Mouse (Mus musculus) gastrocnemius, adult 2 months (tissue): Measurements from ENCODE around the gene Cebpz. TPM values are rescaled to one million over a fixed set of nuclear protein-coding genes. Genes with fewer than 3 reads are reported as not detected.

Source experiments
- DNase-seq: peaks from one replicate; pipeline ENCODE4 v3.0.0; 2022
- H3K27ac ChIP-seq: fragments of 200-600 bp; 2 replicates; pipeline ENCODE4 v1.8.1; 2022; ENCODE audit warnings: mild to moderate bottlenecking
- H3K4me3 ChIP-seq: fragments of 200-600 bp; 2 replicates; pipeline ENCODE4 v1.8.1; 2022; ENCODE audit warnings: mild to moderate bottlenecking, moderate library complexity
- CTCF ChIP-seq: fragments of 200-600 bp; IDR thresholded peaks from 2 replicates; pipeline ENCODE4 v1.8.1; 2022; ENCODE audit warnings: antibody characterized with exemption, mild to moderate bottlenecking, moderate library complexity
- intact Hi-C: fragments of 180-260 bp; cut with DNase I; formaldehyde crosslinking; loops from one replicate; pipeline ENCODE4 v1.15.1; 2025
- total RNA-seq, 2 experiments: library from RNA; stranded (reverse); gene quantifications; 2 replicates each; pipeline ENCODE4 v1.2.3; 2021

Gene Cebpz
- total RNA-seq, 2 experiments from 2014 or later, result 26.2 to 27.5 TPM

DNA sequence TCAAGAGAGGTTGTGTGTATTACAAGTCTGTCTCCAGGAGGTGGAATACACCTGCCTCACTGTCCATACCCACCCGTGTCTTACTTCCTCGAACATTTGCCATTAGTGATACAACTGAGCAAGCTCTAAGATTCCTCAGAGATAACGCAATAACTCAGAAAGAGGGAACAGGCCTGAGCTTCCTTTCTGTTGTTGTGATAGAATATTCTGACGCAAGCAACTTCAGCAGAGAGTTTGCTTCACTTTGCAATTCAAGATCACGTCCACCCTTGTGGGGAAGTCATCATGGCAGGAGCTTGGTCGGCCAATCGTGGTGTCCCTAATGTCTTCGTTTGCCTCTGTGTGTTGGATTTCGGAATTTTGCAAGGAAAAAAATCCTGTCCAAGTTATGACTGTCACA lies 45.8 kb downstream of the Cebpz start:
- intact Hi-C loops, result no loop called here
- Histone ChIP-seq H3K27ac (no peak overlapping the region), H3K4me3 (no peak overlapping the region)
- no peak for DNase-seq
- TF ChIP-seq CTCF, result no peak

DNA sequence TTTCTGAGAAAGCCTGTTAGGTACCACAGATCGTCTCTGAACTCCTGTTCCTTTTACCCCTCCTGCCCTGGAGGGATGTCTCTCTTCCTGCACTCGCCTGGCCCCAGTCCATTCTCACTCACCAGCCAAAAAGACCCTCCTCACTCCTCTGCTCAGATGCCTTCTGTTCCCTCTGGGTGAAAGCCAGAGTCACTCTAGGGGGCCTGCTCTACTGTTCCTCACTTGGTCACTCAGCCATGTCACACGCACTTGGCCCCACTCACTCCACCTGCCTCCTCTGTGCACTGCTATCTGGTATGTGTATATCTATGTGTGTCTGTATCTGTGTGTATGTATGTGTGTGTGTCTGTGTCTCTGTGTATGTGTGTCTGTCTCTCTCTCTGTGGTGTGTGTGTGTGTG lies 47.7 kb downstream of the Cebpz start:
- DNase-seq, result no peak
- intact Hi-C loops, result no loop called here
- Histone ChIP-seq H3K4me3 (no peak overlapping the region), H3K27ac (no peak overlapping the region)
- TF ChIP-seq CTCF, result no peak

DNA sequence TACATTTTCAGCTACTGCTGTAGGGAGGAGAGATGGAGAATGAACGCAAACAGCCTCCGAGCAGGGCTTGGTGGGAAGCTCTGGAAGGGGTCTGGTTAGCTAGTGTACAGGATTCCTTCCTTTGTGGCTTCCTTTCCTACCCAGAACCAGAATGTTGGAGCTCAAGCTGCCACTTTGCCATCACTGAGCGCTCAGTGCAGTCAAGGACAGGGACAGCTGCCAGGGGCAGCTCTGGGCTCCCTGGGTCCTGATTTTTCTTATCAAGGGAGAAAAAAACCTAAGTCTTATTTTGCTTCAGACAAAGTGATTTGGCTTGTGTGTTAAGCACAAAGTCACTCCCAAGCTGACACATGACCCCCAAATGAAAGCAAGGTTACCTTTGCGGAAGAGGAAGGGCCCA lies 48.3 kb downstream of the Cebpz start:
- no peak for TF ChIP-seq CTCF
- H3K4me3 ChIP-seq, result no peak overlapping the region
- no peak overlapping the region for H3K27ac ChIP-seq
- DNase-seq, result no peak
- intact Hi-C loops, result no loop called here

DNA sequence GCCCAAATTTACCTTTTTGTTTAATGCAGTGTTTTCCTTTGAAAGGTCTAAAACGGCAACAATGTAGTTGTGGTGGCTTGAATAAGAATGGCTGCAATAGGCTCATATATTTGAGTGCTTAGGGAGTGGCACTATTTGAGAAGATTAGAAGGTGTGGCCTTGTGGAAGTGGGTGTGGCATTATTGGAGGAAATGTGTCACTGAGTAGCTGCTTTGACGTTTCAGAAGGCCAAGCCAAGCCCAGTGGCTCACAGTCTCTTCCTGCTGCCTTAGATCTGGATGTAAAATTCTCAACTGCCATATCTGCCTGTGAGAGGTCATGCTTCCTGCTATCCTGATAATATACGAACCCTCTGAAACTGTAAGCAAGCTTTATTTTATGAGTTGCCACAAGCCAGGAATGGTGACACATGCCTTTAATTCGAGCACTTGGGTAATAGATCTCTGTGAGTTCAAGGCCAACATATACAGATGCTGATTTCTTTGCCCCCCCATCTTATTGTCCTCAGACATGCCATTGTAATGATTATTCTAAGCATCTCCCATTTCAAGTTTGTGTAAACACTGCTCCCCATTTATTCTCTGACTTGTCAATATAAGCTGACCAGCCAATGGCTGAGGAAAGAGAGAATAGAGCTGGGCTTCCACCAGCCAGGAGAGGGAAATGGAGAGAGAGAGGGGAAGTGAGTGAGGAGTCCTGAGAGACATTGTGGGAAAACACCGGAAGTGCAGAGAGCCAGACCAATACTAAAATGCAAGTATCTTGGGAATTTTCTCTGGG lies 51.4 kb downstream of the Cebpz start:
- intact Hi-C loops, result no loop called here
- DNase-seq, result no peak
- no peak for TF ChIP-seq CTCF
- Histone ChIP-seq H3K27ac (no peak overlapping the region), H3K4me3 (no peak overlapping the region)

DNA sequence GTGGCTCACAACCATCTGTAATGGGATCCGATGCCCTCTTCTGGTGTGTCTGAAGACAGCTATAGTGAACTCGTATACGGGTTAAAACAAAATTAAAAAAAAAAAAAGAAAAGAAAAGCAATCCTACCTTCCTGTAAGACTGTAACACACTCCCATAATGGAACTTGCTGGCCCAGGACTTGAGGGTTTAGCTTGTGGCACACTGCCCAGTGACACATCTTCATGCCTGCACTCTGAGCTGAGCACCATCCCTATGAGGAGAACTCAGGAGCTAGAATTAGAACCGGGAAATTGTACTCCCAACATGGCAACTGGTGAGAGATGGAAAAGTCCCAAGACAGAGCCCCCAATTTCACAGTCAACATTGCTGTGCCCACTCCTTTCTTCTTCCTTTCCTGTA lies 53.6 kb downstream of the Cebpz start:
- DNase-seq, result no peak
- no peak for TF ChIP-seq CTCF
- Histone ChIP-seq H3K4me3 (no peak overlapping the region), H3K27ac (no peak overlapping the region)
- intact Hi-C loops, result no loop called here

DNA sequence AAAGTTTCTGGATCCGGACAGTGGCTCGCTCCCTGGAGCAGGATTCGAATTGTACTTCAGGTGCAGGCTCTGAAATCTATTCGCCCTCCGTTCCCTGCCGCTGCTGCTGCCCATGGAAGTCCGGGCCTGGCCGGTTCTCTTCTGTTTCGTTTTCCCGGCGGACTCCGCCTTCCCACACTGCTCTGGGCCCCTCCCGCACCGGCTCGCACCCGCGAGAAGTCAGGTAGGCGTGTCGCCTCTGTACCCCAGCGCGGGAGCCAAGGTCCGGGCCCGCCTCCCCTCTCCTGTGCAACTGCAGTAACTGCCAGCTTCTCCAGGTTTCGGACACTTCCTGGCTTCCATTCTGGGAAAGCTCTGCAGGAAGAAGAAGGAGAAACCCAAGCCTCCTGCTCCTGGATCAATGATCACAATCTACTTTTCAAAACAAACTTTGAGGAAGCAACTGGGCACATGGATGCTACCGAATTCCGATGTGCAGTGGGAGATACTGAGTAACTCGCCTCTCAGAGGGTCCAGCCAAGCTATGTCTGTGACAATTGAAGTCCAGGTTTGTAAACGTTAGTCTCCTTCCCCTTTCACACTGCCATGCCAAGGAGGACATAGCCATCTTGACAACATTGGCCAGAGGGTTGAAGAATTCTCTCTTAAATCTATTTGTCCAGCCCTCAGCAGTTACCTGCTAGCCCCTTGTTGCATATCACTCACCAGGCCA lies 54.3 kb downstream of the Cebpz start, which contains the start of gene Eif2ak2:
Gene Eif2ak2 (minus strand): TSS at position 173 of the 712 bp plus-strand sequence.
- Histone ChIP-seq H3K4me3 (peak within 1 kb of the TSS; percentile 77), H3K27ac (peak within 1 kb of the TSS; percentile 86)
- TF ChIP-seq CTCF, result no peak
- intact Hi-C loops, result no loop called here
- DNase-seq, result peak; percentile 88

DNA sequence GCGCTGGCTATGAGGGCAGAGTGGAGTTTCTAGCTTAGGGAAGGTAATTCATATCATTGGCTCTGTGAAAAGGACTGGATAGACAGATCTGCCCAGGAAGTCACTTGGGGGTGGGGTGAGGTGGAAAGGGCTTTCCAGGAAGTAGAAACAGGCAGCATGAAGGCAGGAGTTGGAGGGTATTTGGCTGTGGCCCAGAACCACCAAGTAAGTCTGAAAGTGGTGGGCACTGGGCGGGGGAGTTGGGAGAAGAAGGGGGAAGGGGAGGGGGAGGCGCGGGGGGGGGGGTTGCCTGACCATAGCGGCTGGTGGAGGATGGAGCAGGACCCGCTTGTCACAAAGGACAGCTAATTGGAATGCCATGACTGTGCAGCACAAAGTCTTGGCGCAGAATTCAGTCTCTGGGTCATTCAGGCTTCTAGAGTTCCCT lies 55.0 kb downstream of the Cebpz start:
- intact Hi-C loops, result no loop called here
- Histone ChIP-seq H3K27ac (peak overlapping the region; percentile 86), H3K4me3 (peak overlapping the region; percentile 77)
- peak; percentile 22 for DNase-seq
- TF ChIP-seq CTCF, result no peak

DNA sequence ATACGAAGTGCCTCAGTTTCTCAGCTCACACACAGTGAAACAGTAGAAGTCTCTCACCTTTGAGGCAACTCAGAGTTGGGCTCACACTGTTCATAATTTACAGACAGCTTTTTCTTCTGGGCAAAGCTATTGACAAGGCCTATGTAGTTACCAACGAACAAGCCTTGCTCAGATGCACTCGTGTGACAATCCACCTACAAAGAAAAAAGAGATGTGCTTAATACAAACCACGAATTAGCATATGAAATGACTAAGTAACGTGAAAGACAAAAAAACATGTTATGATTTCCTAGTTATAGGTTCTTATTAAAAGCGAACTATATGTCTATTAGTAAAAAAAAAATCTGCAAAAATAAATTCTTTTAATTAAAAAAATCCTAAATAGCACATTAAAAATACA lies 63.0 kb downstream of the Cebpz start:
- TF ChIP-seq CTCF, result no peak
- no peak for DNase-seq
- Histone ChIP-seq H3K4me3 (no peak overlapping the region), H3K27ac (no peak overlapping the region)
- intact Hi-C loops, result no loop called here

Other genes with a start within 250 kb of the Cebpz start
- 1 to 10 TPM; 5.4 to 7.1 TPM for gene Strn, start 199.9 kb downstream of the Cebpz start, total RNA-seq
- gene Heatr5b, start 101.7 kb downstream of the Cebpz start, total RNA-seq, result 10 to 100 TPM in 1 of 2 experiments, 1 to 10 TPM in 1; 7.3 to 10.1 TPM
- 10 to 100 TPM; 17.9 to 23.3 TPM for gene Gpatch11, start 101.5 kb downstream of the Cebpz start, total RNA-seq
- gene Eif2ak2, start 54.5 kb downstream of the Cebpz start, total RNA-seq, result 1 to 10 TPM; 3.6 to 4.0 TPM
- not detected for gene Sult6b1, start 30.1 kb downstream of the Cebpz start, total RNA-seq
- 10 to 100 TPM; 36.5 to 48.7 TPM for gene Cebpzos, start 20.6 kb downstream of the Cebpz start, total RNA-seq
- gene Ndufaf7, start 70 bp upstream of the Cebpz start, total RNA-seq, result 10 to 100 TPM; 22.0 to 31.8 TPM
- 1 to 10 TPM; 8.6 to 9.7 TPM for gene Prkd3, start 83.8 kb upstream of the Cebpz start, total RNA-seq
- gene Qpct, start 114.8 kb upstream of the Cebpz start, total RNA-seq, result 1 to 10 TPM; 2.4 to 3.8 TPM